Mouse (Mus musculus) heart, adult 2 months (tissue): ENCODE data around the gene Ncmap. TPM values are rescaled to one million over a fixed set of nuclear protein-coding genes. Genes with fewer than 3 reads are reported as not detected.

Experiments
- DNase-seq, 2 experiments: peaks; one replicate each; pipeline ENCODE4 v3.0.0; 2021
- H3K27ac ChIP-seq: fragments of 200-600 bp; 2 replicates; pipeline ENCODE4 v1.8.1; 2022
- H3K27me3 ChIP-seq: fragments of 200-500 bp; 2 replicates; pipeline ENCODE4 v1.6.1; 2012; ENCODE audit warnings: mild to moderate bottlenecking, low read length, inconsistent platforms, mixed read lengths; ENCODE audit not compliant: control insufficient read depth, insufficient read depth
- H3K36me3 ChIP-seq: fragments of 200-500 bp; 2 replicates; pipeline ENCODE4 v1.6.1; 2012; ENCODE audit warnings: low read length, inconsistent platforms; ENCODE audit not compliant: control insufficient read depth, insufficient read depth
- H3K4me1 ChIP-seq: fragments of 200-500 bp; 2 replicates; pipeline ENCODE4 v1.6.1; 2011; ENCODE audit warnings: low read length; ENCODE audit not compliant: control insufficient read depth, insufficient read depth
- H3K4me3 ChIP-seq: fragments of 200-600 bp; 2 replicates; pipeline ENCODE4 v1.8.1; 2022
- H3K79me2 ChIP-seq: fragments of 200-500 bp; replicated peaks from 2 replicates; pipeline ENCODE4 v1.6.1; 2012; ENCODE audit warnings: mild to moderate bottlenecking, inconsistent platforms, low read length, moderate library complexity, mixed read lengths; ENCODE audit not compliant: control insufficient read depth, insufficient read depth
- H3K9ac ChIP-seq: fragments of 200-500 bp; 2 replicates; pipeline ENCODE4 v1.6.1; 2012; ENCODE audit warnings: low read depth, mild to moderate bottlenecking, control low read depth, inconsistent platforms, low read length, mixed read lengths
- CTCF ChIP-seq: fragments of 200-600 bp; IDR thresholded peaks from 2 replicates; pipeline ENCODE4 v1.8.1; 2022; ENCODE audit warnings: antibody characterized with exemption, mild to moderate bottlenecking, moderate library complexity
- EP300 ChIP-seq: fragments of 200-500 bp; IDR thresholded peaks from 2 replicates; pipeline ENCODE4 v1.6.1; 2011; ENCODE audit warnings: low read depth, low read length, control low read depth; ENCODE audit not compliant: insufficient read depth
- POLR2A ChIP-seq: fragments of 200-500 bp; IDR thresholded peaks from 2 replicates; pipeline ENCODE4 v1.6.1; 2011; ENCODE audit warnings: mild to moderate bottlenecking, low read depth, low read length, control low read depth; ENCODE audit not compliant: insufficient read depth
- WGBS: fragments of 180-500 bp; shearing (Covaris S2); methylation state at CpG from one replicate; pipeline ENCODE4 v1.1.7; 2018; 5-methylcytosine and 5-hydroxymethylcytosine counted together
- intact Hi-C: fragments of 180-260 bp; cut with DNase I; formaldehyde crosslinking; loops from one replicate; pipeline ENCODE4 v1.15.1; 2025
- microRNA-seq, 2 experiments: library from miRNA; unstranded; fragments of <30 nt; microRNA quantifications; one replicate each; pipeline ENCODE4 v1.2.0; 2021
- polyA plus RNA-seq: library from polyadenylated mRNA; depleted of rRNA; stranded (reverse); fragments of >200 nt; gene quantifications from 2 replicates; pipeline ENCODE4 v1.2.3, GENCODE M21; 2012; rRNA removed
- total RNA-seq, 2 experiments: library from RNA; stranded (reverse); gene quantifications; 2 replicates each; pipeline ENCODE4 v1.2.3; 2021

Gene Ncmap
- total and polyA plus RNA-seq, 3 experiments, result 0.21 to 0.62 TPM; not detected in 1

GRCm38 (mm10) chr4:135335327-135336022 lies 62.6 kb downstream of the Ncmap start:
- H3K9ac ChIP-seq, result no peak overlapping the region
- no peaks in the 10 kb centered on the region for H3K4me1 ChIP-seq
- H3K27me3 ChIP-seq, result no peaks in the 10 kb centered on the region
- no peak for DNase-seq
- intact Hi-C loops, result loop anchor here (5.0 kb wide), 1 partner anchor 398 kb away; no protein-coding TSS in a partner anchor
- TF ChIP-seq CTCF (no peak), POLR2A (no peak), EP300 (no peak)
- 81% methylated on average over 9 of the region's 9 CpGs for WGBS
- H3K79me2 ChIP-seq, result peaks cover 4% of the 10 kb centered on the region
- no peak overlapping the region for H3K4me3 ChIP-seq
- H3K36me3 ChIP-seq, result peaks cover 3% of the 10 kb centered on the region
- no peak overlapping the region for H3K27ac ChIP-seq

- Histone ChIP-seq H3K27me3 (no peaks in the 10 kb centered on the region), H3K9ac (no peak overlapping the region), H3K36me3 (peaks cover 2% of the 10 kb centered on the region), H3K79me2 (no peaks in the 10 kb centered on the region; the same call in 1 of the 2 replicates), H3K4me1 (no peaks in the 10 kb centered on the region), H3K4me3 (no peak overlapping the region), H3K27ac (no peak overlapping the region)
- no peak for DNase-seq
- TF ChIP-seq EP300, result no peak
- TF ChIP-seq CTCF, result no peak
- TF ChIP-seq POLR2A, result no peak
- intact Hi-C loops, result no loop called here
- WGBS, result 92% methylated on average over 3 of the region's 3 CpGs
Measured at GRCm38 (mm10) chr4:135326469-135326868, 71.6 kb downstream of the Ncmap start.

- intact Hi-C loops, result no loop called here
- Histone ChIP-seq H3K27me3 (no peaks in the 10 kb centered on the region), H3K9ac (no peak overlapping the region), H3K36me3 (peaks cover 2% of the 10 kb centered on the region), H3K79me2 (no peaks in the 10 kb centered on the region), H3K4me3 (no peak overlapping the region), H3K27ac (no peak overlapping the region), H3K4me1 (no peaks in the 10 kb centered on the region)
- no peak for DNase-seq
- TF ChIP-seq EP300 (no peak), CTCF (no peak), POLR2A (no peak)
Measured at GRCm38 (mm10) chr4:135326046-135326445, 72.0 kb downstream of the Ncmap start.

- WGBS, result 70% methylated on average over 8 of the region's 8 CpGs
- TF ChIP-seq CTCF, result no peak
- no peak for TF ChIP-seq POLR2A
- no peak for TF ChIP-seq EP300
- H3K79me2 ChIP-seq, result no peaks in the 10 kb centered on the region
- H3K27me3 ChIP-seq, result no peaks in the 10 kb centered on the region
- DNase-seq, result no peak
- no peaks in the 10 kb centered on the region for H3K36me3 ChIP-seq
- H3K4me1 ChIP-seq, result no peaks in the 10 kb centered on the region
- H3K4me3 ChIP-seq, result no peak overlapping the region
- intact Hi-C loops, result loop anchor here (5.0 kb wide), 1 partner anchor 256 kb away; no protein-coding TSS in a partner anchor
- no peak overlapping the region for H3K9ac ChIP-seq
- H3K27ac ChIP-seq, result no peak overlapping the region
Measured at GRCm38 (mm10) chr4:135323021-135323420, 75.0 kb downstream of the Ncmap start.

Small RNAs within 50 kb of the gene (microRNA-seq; reads per million reads assigned to microRNA genes)
- 245 to 288 reads per million in 2 experiments for gene Mir700

Other genes starting within 250 kb of the Ncmap start
- 100 to 1,000 TPM; 248 to 249 TPM for gene Clic4, start 125.4 kb downstream of the Ncmap start, total RNA-seq
- 148 and 227 TPM in 2 replicates for gene Clic4, start 125.4 kb downstream of the Ncmap start, polyA plus RNA-seq
- gene Srrm1, start 44.9 kb downstream of the Ncmap start, total RNA-seq, result 10 to 100 TPM; 53.8 to 58.2 TPM
- gene Srrm1, start 44.9 kb downstream of the Ncmap start, polyA plus RNA-seq, result 25.0 and 35.0 TPM in 2 replicates
- gene Rcan3, start 35.6 kb upstream of the Ncmap start, total RNA-seq, result 10 to 100 TPM in 1 of 2 experiments, 1 to 10 TPM in 1; 8.5 to 11.3 TPM
- gene Rcan3, start 35.6 kb upstream of the Ncmap start, polyA plus RNA-seq, result 6.8 and 12.1 TPM in 2 replicates
- gene Stpg1, start 96.6 kb upstream of the Ncmap start, total RNA-seq, result not detected
- 0.12 and 0.25 TPM in 2 replicates for gene Stpg1, start 96.6 kb upstream of the Ncmap start, polyA plus RNA-seq
- gene Nipal3, start 96.8 kb upstream of the Ncmap start, total RNA-seq, result 10 to 100 TPM; 35.0 to 41.5 TPM
- gene Nipal3, start 96.8 kb upstream of the Ncmap start, polyA plus RNA-seq, result 27.0 and 39.4 TPM in 2 replicates
- gene Grhl3, start 175.4 kb upstream of the Ncmap start, total RNA-seq, result under 1 TPM; 0.08 to 0.14 TPM
- gene Grhl3, start 175.4 kb upstream of the Ncmap start, polyA plus RNA-seq, result 0.04 TPM in 1 of 2 replicates, not detected in the other